Comparison of ENCODE assay signal across 18 mouse cellular contexts in genomic region chr9:56600655-56601054, GRCm38 (mm10).
DNase-seq lines count a peak whose midpoint lies in the region; ATAC-seq and TF ChIP-seq lines count a peak whose summit lies in the region.
"Had no signal": no experiment of that assay in that cellular context is flagged by ENCODE, and none has a peak within 500 bp of the region (broad histone marks: within the 10 kb centered on the region; RNA-seq: fewer than 3 reads in every experiment).

No protein-coding gene starts in this region.

- peak; percentile 93 for DNase-seq in brain, embryonic 14.5 days (ENCODE audit: low read depth)
- peak; percentile 91 for DNase-seq in forebrain, embryonic 14.5 days (ENCODE audit: low spot score)
- DNase-seq in cerebellum, adult 11-12 months: no peak
- DNase-seq in kidney, postnatal 14 days: no peak
- DNase-seq: adrenal gland, adult 2 months; cerebellum, postnatal 14 days; heart, adult 2 months; kidney, adult 11 months; kidney, postnatal 10 days; liver; thymus, postnatal 14 days had no signal

- no peak for TF ChIP-seq POLR2A in brain, embryonic 14.5 days (IDR thresholded peaks at IDR 0.05; ENCODE audit: borderline replicate concordance, extremely low read depth, insufficient read depth, insufficient read length, poor library complexity, severe bottlenecking)

- no peak overlapping the region; the same call in 1 of the 2 replicates for H3K27ac ChIP-seq in hindbrain, embryonic 15.5 days (replicated peaks)
- H3K27ac ChIP-seq in hindbrain, embryonic 12.5 days: no peak overlapping the region; the same call in 1 of the 2 replicates
- H3K27ac ChIP-seq in forebrain, embryonic 14.5 days (ENCODE audit: low read depth, low read length): 0 out of 2 replicates have a peak overlapping the region, but pooled peaks have one; percentile 23
- H3K27ac ChIP-seq in neural tube, embryonic 15.5 days (replicated peaks): peak overlapping the region; percentile 25; the same call in 1 of the 2 replicates
- H3K27ac ChIP-seq: embryonic facial prominence, embryonic 15.5 days; heart, adult 2 months; layer of hippocampus, adult 2 months; midbrain, embryonic 12.5 days had no signal

- 44% methylated on average over 11 of the region's 11 CpGs for WGBS in hindbrain, embryonic 15.5 days
- 70% methylated on average over 11 of the region's 11 CpGs for WGBS in hindbrain, embryonic 12.5 days
- whole genome bisulfite sequencing in forebrain, embryonic 14.5 days: 7% methylated on average over 11 of the region's 11 CpGs
- 24% methylated on average over 11 of the region's 11 CpGs for WGBS in neural tube, embryonic 15.5 days

- TF ChIP-seq CTCF in brain, embryonic 14.5 days (IDR thresholded peaks at IDR 0.05; ENCODE audit: borderline replicate concordance, extremely low read depth, insufficient read depth, insufficient read length): no peak

- H3K27me3 ChIP-seq in hindbrain, embryonic 15.5 days: no peaks in the 10 kb centered on the region; the same call in 1 of the 2 replicates
- no peaks in the 10 kb centered on the region for H3K27me3 ChIP-seq in hindbrain, embryonic 12.5 days
- H3K27me3 ChIP-seq in forebrain, embryonic 14.5 days (replicated peaks; ENCODE audit: control insufficient read depth, insufficient read depth, low read length): no peaks in the 10 kb centered on the region
- no peaks in the 10 kb centered on the region for H3K27me3 ChIP-seq in neural tube, embryonic 15.5 days (replicated peaks)
- H3K27me3 ChIP-seq: embryonic facial prominence, embryonic 15.5 days; midbrain, embryonic 12.5 days had no signal

- ATAC-seq in hindbrain, embryonic 15.5 days (ENCODE audit: low FRiP score, low read depth): peak; percentile 57; the same call in 1 of the 2 replicates
- ATAC-seq in hindbrain, embryonic 12.5 days (ENCODE audit: low FRiP score): no peak
- ATAC-seq in forebrain, embryonic 14.5 days: peak; percentile 79
- no peak for ATAC-seq in neural tube, embryonic 15.5 days (ENCODE audit: low FRiP score)
- ATAC-seq: lung, postnatal 0 days had no signal

- H3K9ac ChIP-seq in hindbrain, embryonic 15.5 days: no peak overlapping the region
- no peak overlapping the region for H3K9ac ChIP-seq in hindbrain, embryonic 12.5 days
- no peak overlapping the region for H3K9ac ChIP-seq in forebrain, embryonic 14.5 days (ENCODE audit: low read length)
- H3K9ac ChIP-seq in neural tube, embryonic 15.5 days (replicated peaks): no peak overlapping the region
- H3K9ac ChIP-seq: embryonic facial prominence, embryonic 15.5 days; midbrain, embryonic 12.5 days had no signal

- no peaks in the 10 kb centered on the region for H3K36me3 ChIP-seq in hindbrain, embryonic 15.5 days
- H3K36me3 ChIP-seq in hindbrain, embryonic 12.5 days: no peaks in the 10 kb centered on the region
- no peaks in the 10 kb centered on the region for H3K36me3 ChIP-seq in forebrain, embryonic 14.5 days (ENCODE audit: control insufficient read depth, insufficient read depth, low read length)
- no peaks in the 10 kb centered on the region for H3K36me3 ChIP-seq in neural tube, embryonic 15.5 days
- H3K36me3 ChIP-seq: embryonic facial prominence, embryonic 15.5 days; midbrain, embryonic 12.5 days had no signal

- no peaks in the 10 kb centered on the region for H3K9me3 ChIP-seq in hindbrain, embryonic 15.5 days
- no peaks in the 10 kb centered on the region for H3K9me3 ChIP-seq in hindbrain, embryonic 12.5 days (replicated peaks)
- no peaks in the 10 kb centered on the region for H3K9me3 ChIP-seq in forebrain, embryonic 14.5 days (replicated peaks; ENCODE audit: control insufficient read depth, low read length)
- no peaks in the 10 kb centered on the region for H3K9me3 ChIP-seq in neural tube, embryonic 15.5 days (replicated peaks)
- H3K9me3 ChIP-seq: embryonic facial prominence, embryonic 15.5 days; midbrain, embryonic 12.5 days had no signal

- no peak overlapping the region for H3K4me3 ChIP-seq in hindbrain, embryonic 15.5 days
- H3K4me3 ChIP-seq in hindbrain, embryonic 12.5 days: no peak overlapping the region
- no peak overlapping the region for H3K4me3 ChIP-seq in forebrain, embryonic 14.5 days (ENCODE audit: low read depth, low read length)
- H3K4me3 ChIP-seq in neural tube, embryonic 15.5 days (replicated peaks): no peak overlapping the region
- H3K4me3 ChIP-seq: embryonic facial prominence, embryonic 15.5 days; heart, adult 2 months; layer of hippocampus, adult 2 months; midbrain, embryonic 12.5 days had no signal

- H3K4me2 ChIP-seq in hindbrain, embryonic 15.5 days: 0 out of 2 replicates have a peak overlapping the region, but pooled peaks have one; percentile 3
- H3K4me2 ChIP-seq in hindbrain, embryonic 12.5 days (replicated peaks): no peak overlapping the region
- H3K4me2 ChIP-seq in forebrain, embryonic 14.5 days (ENCODE audit: low read length): no peak overlapping the region
- H3K4me2 ChIP-seq in neural tube, embryonic 15.5 days: no peak overlapping the region
- H3K4me2 ChIP-seq: embryonic facial prominence, embryonic 15.5 days; midbrain, embryonic 12.5 days had no signal

- peaks cover 19% of the 10 kb centered on the region for H3K4me1 ChIP-seq in hindbrain, embryonic 15.5 days (replicated peaks)
- peaks cover 15% of the 10 kb centered on the region for H3K4me1 ChIP-seq in hindbrain, embryonic 12.5 days
- H3K4me1 ChIP-seq in forebrain, embryonic 14.5 days (ENCODE audit: control insufficient read depth, insufficient read depth, low read length): peaks cover 22% of the 10 kb centered on the region
- peaks cover 20% of the 10 kb centered on the region for H3K4me1 ChIP-seq in neural tube, embryonic 15.5 days

Comparison
In these comparisons a context has a peak if more than half of its experiments do, and no peak if none do; other contexts are left out.
1. ATAC-seq: peak in hindbrain, embryonic 15.5 days (single experiment) and forebrain, embryonic 14.5 days (single experiment); none in hindbrain, embryonic 12.5 days (single experiment) and neural tube, embryonic 15.5 days (single experiment).
2. H3K27ac ChIP-seq: peak in forebrain, embryonic 14.5 days (single experiment) and neural tube, embryonic 15.5 days (single experiment); none in hindbrain, embryonic 15.5 days (single experiment) and hindbrain, embryonic 12.5 days (single experiment).
3. DNase-seq: peak in brain, embryonic 14.5 days (single experiment) and forebrain, embryonic 14.5 days (single experiment); none in cerebellum, adult 11-12 months (single experiment) and kidney, postnatal 14 days (single experiment).